Mouse (Mus musculus) testis, adult 2 months (tissue): Measurements from ENCODE around the gene Pdzrn3. TPM values are rescaled to one million over a fixed set of nuclear protein-coding genes. Genes with fewer than 3 reads are reported as not detected.

Experiments used
- H3K27ac ChIP-seq: fragments of 200-500 bp; 2 replicates; pipeline ENCODE4 v1.5.1; 2012; ENCODE audit warnings: low read depth, low read length; ENCODE audit not compliant: control insufficient read depth, insufficient read depth
- H3K27me3 ChIP-seq: fragments of 200-500 bp; 2 replicates; pipeline ENCODE4 v1.6.1; 2012; ENCODE audit warnings: mild to moderate bottlenecking, low read length, moderate library complexity; ENCODE audit not compliant: control insufficient read depth, insufficient read depth
- H3K36me3 ChIP-seq: fragments of 200-500 bp; 2 replicates; pipeline ENCODE4 v1.6.1; 2012; ENCODE audit warnings: mild to moderate bottlenecking, low read length; ENCODE audit not compliant: control insufficient read depth, insufficient read depth
- H3K4me1 ChIP-seq: fragments of 200-500 bp; 2 replicates; pipeline ENCODE4 v1.6.1; 2012; ENCODE audit warnings: low read length; ENCODE audit not compliant: control insufficient read depth, insufficient read depth
- H3K4me3 ChIP-seq: fragments of 200-500 bp; 2 replicates; pipeline ENCODE4 v1.5.1; 2012; ENCODE audit warnings: low read depth, mild to moderate bottlenecking, low read length, moderate library complexity, mixed read lengths; ENCODE audit not compliant: control insufficient read depth
- CTCF ChIP-seq: fragments of 200-500 bp; IDR thresholded peaks from 2 replicates; pipeline ENCODE4 v1.5.1; 2012; ENCODE audit warnings: low read depth, mild to moderate bottlenecking, inconsistent platforms, low read length, moderate library complexity; ENCODE audit not compliant: control insufficient read depth, insufficient read depth, insufficient replicate concordance
- POLR2A ChIP-seq: fragments of 200-500 bp; IDR thresholded peaks from 2 replicates; pipeline ENCODE4 v1.6.1; 2012; ENCODE audit warnings: low read depth, mild to moderate bottlenecking, inconsistent platforms, low read length, moderate library complexity; ENCODE audit not compliant: control insufficient read depth
- polyA plus RNA-seq: library from polyadenylated mRNA; depleted of rRNA; stranded (reverse); fragments of >200 nt; gene quantifications from 2 replicates; pipeline ENCODE4 v1.2.3, GENCODE M21; 2012

Pdzrn3 gene
- polyA plus RNA-seq, 1 experiment, result 1.2 TPM

GRCm38 (mm10) chr6:101296997-101297396 is 80.7 kb downstream of the Pdzrn3 start:
- no peaks in the 10 kb centered on the region for H3K27me3 ChIP-seq
- TF ChIP-seq POLR2A, result no peak
- TF ChIP-seq CTCF, result no peak
- no peaks in the 10 kb centered on the region for H3K36me3 ChIP-seq
- H3K27ac ChIP-seq, result no peak overlapping the region
- no peaks in the 10 kb centered on the region for H3K4me1 ChIP-seq
- no peak overlapping the region for H3K4me3 ChIP-seq

- no peak overlapping the region for H3K4me3 ChIP-seq
- no peaks in the 10 kb centered on the region for H3K36me3 ChIP-seq
- H3K4me1 ChIP-seq, result no peaks in the 10 kb centered on the region
- TF ChIP-seq CTCF, result no peak
- TF ChIP-seq POLR2A, result no peak
- no peaks in the 10 kb centered on the region for H3K27me3 ChIP-seq
- no peak overlapping the region for H3K27ac ChIP-seq
Measured at GRCm38 (mm10) chr6:101296280-101296679, 81.4 kb downstream of the Pdzrn3 start.

- Histone ChIP-seq H3K4me3 (no peak overlapping the region), H3K36me3 (no peaks in the 10 kb centered on the region), H3K4me1 (no peaks in the 10 kb centered on the region), H3K27ac (no peak overlapping the region), H3K27me3 (no peaks in the 10 kb centered on the region)
- TF ChIP-seq CTCF (no peak), POLR2A (no peak)
Measured at GRCm38 (mm10) chr6:101293036-101293572, 84.6 kb downstream of the Pdzrn3 start.

- Histone ChIP-seq H3K4me1 (no peaks in the 10 kb centered on the region), H3K27ac (no peak overlapping the region), H3K36me3 (no peaks in the 10 kb centered on the region)
Measured at GRCm38 (mm10) chr6:101291944-101292343, 85.8 kb downstream of the Pdzrn3 start.

GRCm38 (mm10) chr6:101290160-101290559 is 87.5 kb downstream of the Pdzrn3 start:
- H3K4me3 ChIP-seq, result no peak overlapping the region
- TF ChIP-seq POLR2A, result no peak
- no peak for TF ChIP-seq CTCF
- H3K27me3 ChIP-seq, result no peaks in the 10 kb centered on the region
- no peaks in the 10 kb centered on the region for H3K36me3 ChIP-seq
- no peaks in the 10 kb centered on the region for H3K4me1 ChIP-seq
- no peak overlapping the region for H3K27ac ChIP-seq

More at GRCm38 (mm10) chr6:101291944-101292343, 85.8 kb downstream of the Pdzrn3 start:
- no peak overlapping the region for H3K4me3 ChIP-seq
- TF ChIP-seq CTCF (no peak), POLR2A (no peak)
- H3K27me3 ChIP-seq, result no peaks in the 10 kb centered on the region

GRCm38 (mm10) chr6:101289428-101289827 is 88.3 kb downstream of the Pdzrn3 start:
- H3K27me3 ChIP-seq, result no peaks in the 10 kb centered on the region
- H3K4me1 ChIP-seq, result no peaks in the 10 kb centered on the region
- TF ChIP-seq CTCF (no peak), POLR2A (no peak)

GRCm38 (mm10) chr6:101287566-101288173 is 90.0 kb downstream of the Pdzrn3 start:
- Histone ChIP-seq H3K4me1 (no peaks in the 10 kb centered on the region), H3K27me3 (no peaks in the 10 kb centered on the region), H3K4me3 (no peak overlapping the region), H3K36me3 (no peaks in the 10 kb centered on the region), H3K27ac (no peak overlapping the region)
- no peak for TF ChIP-seq POLR2A
- no peak for TF ChIP-seq CTCF

More at GRCm38 (mm10) chr6:101289428-101289827, 88.3 kb downstream of the Pdzrn3 start:
- Histone ChIP-seq H3K4me3 (no peak overlapping the region), H3K36me3 (no peaks in the 10 kb centered on the region), H3K27ac (no peak overlapping the region)
